Mouse (Mus musculus) CH12.LX (cell line): Measurements from ENCODE around the gene Prkce.

Experiments
- CHD2 ChIP-seq: IDR thresholded peaks from 2 replicates; pipeline ENCODE4 v1.6.1; 2011; ENCODE audit warnings: low read length, improper control_type of control experiment
- CTCF ChIP-seq, 2 experiments: IDR thresholded peaks in 1 of 2; conservative IDR thresholded peaks in 1 of 2; 2 replicates each; pipeline ENCODE4 v1.5.1; 2011 to 2012; ENCODE audit warnings: low read depth in 2 of 2, low read length in 2 of 2, improper control_type of control experiment in 1 of 2, inconsistent platforms in 1 of 2, mild to moderate bottlenecking in 1 of 2, moderate library complexity in 1 of 2
- ELF1 ChIP-seq: IDR thresholded peaks from 2 replicates; pipeline ENCODE4 v1.6.1; 2014; ENCODE audit warnings: low read depth, mild to moderate bottlenecking, inconsistent platforms, low read length, improper control_type of control experiment
- EP300 ChIP-seq: IDR thresholded peaks from 2 replicates; pipeline ENCODE4 v1.6.1; 2011; ENCODE audit warnings: low read length, improper control_type of control experiment
- HCFC1 ChIP-seq: IDR thresholded peaks from 2 replicates; pipeline ENCODE4 v1.6.1; 2012; ENCODE audit warnings: low read depth, mild to moderate bottlenecking, inconsistent platforms, low read length, improper control_type of control experiment
- JUND ChIP-seq: conservative IDR thresholded peaks from 2 replicates; pipeline ENCODE4 v1.6.1; 2011; ENCODE audit warnings: low read depth, low read length, improper control_type of control experiment
- MXI1 ChIP-seq: IDR thresholded peaks from 2 replicates; pipeline ENCODE4 v1.6.1; 2011; ENCODE audit warnings: mild to moderate bottlenecking, low read depth, low read length, improper control_type of control experiment
- POLR2A ChIP-seq: IDR thresholded peaks from 2 replicates; pipeline ENCODE4 v1.6.1; 2011; ENCODE audit warnings: low read depth, mild to moderate bottlenecking, improper control_type of control experiment, low read length
- TBP ChIP-seq: conservative IDR thresholded peaks from 2 replicates; pipeline ENCODE4 v1.6.1; 2011; ENCODE audit warnings: low read depth, low read length, improper control_type of control experiment
- UBTF ChIP-seq: IDR thresholded peaks from 2 replicates; pipeline ENCODE4 v1.6.1; 2012; ENCODE audit warnings: low read depth, mild to moderate bottlenecking, inconsistent platforms, low read length, improper control_type of control experiment, moderate library complexity
- USF1 ChIP-seq: IDR thresholded peaks from 2 replicates; pipeline ENCODE4 v1.6.1; 2014; ENCODE audit warnings: low read depth, mild to moderate bottlenecking, inconsistent platforms, low read length, improper control_type of control experiment
- ZKSCAN1 ChIP-seq: IDR thresholded peaks from 2 replicates; pipeline ENCODE4 v1.6.1; 2012; ENCODE audit warnings: low read depth, inconsistent platforms, low read length, improper control_type of control experiment, borderline replicate concordance
- ZMIZ1 ChIP-seq: IDR thresholded peaks from 2 replicates; pipeline ENCODE4 v1.6.1; 2012; ENCODE audit warnings: low read depth, mild to moderate bottlenecking, inconsistent platforms, low read length, improper control_type of control experiment

GRCm38 (mm10) chr17:86497302-86497701, 329.7 kb downstream of the Prkce start:
- TF ChIP-seq JUND (no peak), POLR2A (no peak), CHD2 (no peak), EP300 (no peak), CTCF (conservative IDR thresholded peaks at IDR 0.05 in 1 of 2, IDR thresholded peaks at IDR 0.05 in 1 of 2; ENCODE audit: low read depth in 2 of 2, low read length in 2 of 2) (no peak), TBP (no peak), HCFC1 (no peak), ELF1 (no peak), MXI1 (no peak), ZKSCAN1 (no peak), USF1 (no peak), UBTF (no peak), ZMIZ1 (no peak)
